Mouse (Mus musculus): ENCODE data around the gene Trim56. TPM values are rescaled to one million over a fixed set of nuclear protein-coding genes. Genes with fewer than 3 reads are reported as not detected.
A peak's percentile ranks its signal among the peaks of the same experiment; 100 is the strongest.
"Not testable (repeated sequence)": the region's sequence is repeated elsewhere in the genome, so short reads cannot be mapped to it uniquely, and the experiment has no call there.

Gene Trim56
- polyA plus RNA-seq (2015; fragmentation: Nextera tagmentation; extraction: Ambion mirVana), result 11.1 and 15.6 TPM in 2 replicates

- Histone ChIP-seq H3K9me3 (replicated peaks) (peaks cover 34% of the 10 kb centered on the region), H3K27me3 (no peaks in the 10 kb centered on the region), H3K9ac (peak within 1 kb of the TSS; percentile 84), H3K4me3 (replicated peaks) (peak within 1 kb of the TSS; percentile 71), H3K4me2 (peak within 1 kb of the TSS; percentile 71), H3K27ac (replicated peaks) (peak within 1 kb of the TSS; percentile 98), H3K4me1 (replicated peaks) (peaks cover 36% of the 10 kb centered on the region), H3K36me3 (replicated peaks) (peaks cover 40% of the 10 kb centered on the region)
- 2% methylated on average over 29 of the region's 29 CpGs for WGBS (ENCODE audit: insufficient replicate concordance)
- ATAC-seq (ENCODE audit: insufficient read depth), result peak; percentile 95
Measured at GRCm38 (mm10) chr5:137115866-137116847, at the start of gene Trim56. TSS of gene Trim56 (minus strand) at chr5:137116209.

GRCm38 (mm10) chr5:137161853-137162252 lies 45.8 kb upstream of the Trim56 start:
- no peaks in the 10 kb centered on the region for H3K4me1 ChIP-seq (replicated peaks)
- H3K27me3 ChIP-seq, result no peaks in the 10 kb centered on the region
- no peaks in the 10 kb centered on the region for H3K9me3 ChIP-seq (replicated peaks)
- no peak overlapping the region for H3K4me3 ChIP-seq (replicated peaks)
- no peak overlapping the region for H3K9ac ChIP-seq
- no peak overlapping the region for H3K4me2 ChIP-seq
- no peak overlapping the region for H3K27ac ChIP-seq (replicated peaks)
- no peaks in the 10 kb centered on the region for H3K36me3 ChIP-seq (replicated peaks)
- no peak for ATAC-seq (ENCODE audit: insufficient read depth)
- 54% methylated on average over 4 of the region's 4 CpGs for WGBS (ENCODE audit: insufficient replicate concordance)

GRCm38 (mm10) chr5:137159461-137159860 lies 43.5 kb upstream of the Trim56 start:
- H3K27ac ChIP-seq (replicated peaks), result no peak overlapping the region
- H3K27me3 ChIP-seq, result no peaks in the 10 kb centered on the region
- H3K4me2 ChIP-seq, result no peak overlapping the region
- no peaks in the 10 kb centered on the region for H3K9me3 ChIP-seq (replicated peaks)
- no peak overlapping the region for H3K9ac ChIP-seq
- H3K4me3 ChIP-seq (replicated peaks), result no peak overlapping the region
- H3K36me3 ChIP-seq (replicated peaks), result no peaks in the 10 kb centered on the region
- H3K4me1 ChIP-seq (replicated peaks), result no peaks in the 10 kb centered on the region
- WGBS (ENCODE audit: insufficient replicate concordance), result 13% methylated on average over 11 of the region's 11 CpGs
- ATAC-seq (ENCODE audit: insufficient read depth), result no peak

- Histone ChIP-seq H3K4me2 (no peak overlapping the region), H3K4me3 (replicated peaks) (no peak overlapping the region), H3K27ac (replicated peaks) (no peak overlapping the region), H3K9ac (no peak overlapping the region), H3K27me3 (no peaks in the 10 kb centered on the region), H3K36me3 (replicated peaks) (no peaks in the 10 kb centered on the region), H3K9me3 (replicated peaks) (peaks cover 28% of the 10 kb centered on the region), H3K4me1 (replicated peaks) (no peaks in the 10 kb centered on the region)
- no peak for ATAC-seq (ENCODE audit: insufficient read depth)
- 70% methylated on average over 5 of the region's 5 CpGs for WGBS (ENCODE audit: insufficient replicate concordance)
Measured at GRCm38 (mm10) chr5:137153289-137153688, 37.3 kb upstream of the Trim56 start.

- H3K27ac ChIP-seq (replicated peaks), result no peak overlapping the region
- peaks cover 28% of the 10 kb centered on the region for H3K9me3 ChIP-seq (replicated peaks)
- no peak overlapping the region for H3K4me3 ChIP-seq (replicated peaks)
- H3K4me1 ChIP-seq (replicated peaks), result no peaks in the 10 kb centered on the region
- no peaks in the 10 kb centered on the region for H3K27me3 ChIP-seq
- no peak for ATAC-seq (ENCODE audit: insufficient read depth)
- 38% methylated on average over 2 of the region's 2 CpGs for WGBS (ENCODE audit: insufficient replicate concordance)
- no peaks in the 10 kb centered on the region for H3K36me3 ChIP-seq (replicated peaks)
- no peak overlapping the region for H3K4me2 ChIP-seq
- H3K9ac ChIP-seq, result no peak overlapping the region
Measured at GRCm38 (mm10) chr5:137152623-137153022, 36.6 kb upstream of the Trim56 start.

GRCm38 (mm10) chr5:137149272-137149882 lies 33.4 kb upstream of the Trim56 start, which contains the start of gene Muc3:
TSS of gene Muc3 (minus strand) at chr5:137149322.
- not testable (repeated sequence) for H3K9ac ChIP-seq; H3K36me3 ChIP-seq (replicated peaks); ATAC-seq (ENCODE audit: insufficient read depth); H3K27ac ChIP-seq (replicated peaks); H3K27me3 ChIP-seq; H3K4me1 ChIP-seq (replicated peaks); H3K4me2 ChIP-seq; H3K4me3 ChIP-seq (replicated peaks)
- peaks cover 28% of the 10 kb centered on the region for H3K9me3 ChIP-seq (replicated peaks)

- Histone ChIP-seq H3K9me3 (replicated peaks) (no peaks in the 10 kb centered on the region), H3K27me3 (no peaks in the 10 kb centered on the region), H3K4me1 (replicated peaks) (peaks cover 4% of the 10 kb centered on the region; the same call in 1 of the 2 replicates), H3K27ac (replicated peaks) (no peak overlapping the region), H3K9ac (no peak overlapping the region), H3K36me3 (replicated peaks) (no peaks in the 10 kb centered on the region), H3K4me3 (replicated peaks) (no peak overlapping the region), H3K4me2 (no peak overlapping the region)
- no peak for ATAC-seq (ENCODE audit: insufficient read depth)
- 16% methylated on average over 3 of the region's 3 CpGs for WGBS (ENCODE audit: insufficient replicate concordance)
Measured at GRCm38 (mm10) chr5:137140836-137141235, 24.8 kb upstream of the Trim56 start.

- H3K9ac ChIP-seq, result no peak overlapping the region
- WGBS (ENCODE audit: insufficient replicate concordance), result 64% methylated on average over 10 of the region's 10 CpGs
- H3K36me3 ChIP-seq (replicated peaks), result no peaks in the 10 kb centered on the region
- H3K27ac ChIP-seq (replicated peaks), result no peak overlapping the region
- peaks cover 4% of the 10 kb centered on the region; the same call in 1 of the 2 replicates for H3K4me1 ChIP-seq (replicated peaks)
- H3K4me3 ChIP-seq (replicated peaks), result no peak overlapping the region
- no peaks in the 10 kb centered on the region for H3K27me3 ChIP-seq
- no peak overlapping the region for H3K4me2 ChIP-seq
- no peaks in the 10 kb centered on the region for H3K9me3 ChIP-seq (replicated peaks)
- no peak for ATAC-seq (ENCODE audit: insufficient read depth)
Measured at GRCm38 (mm10) chr5:137138977-137139376, 23.0 kb upstream of the Trim56 start.

- H3K4me1 ChIP-seq (replicated peaks), result no peaks in the 10 kb centered on the region
- no peak for ATAC-seq (ENCODE audit: insufficient read depth)
- WGBS (ENCODE audit: insufficient replicate concordance), result 28% methylated on average over 11 of the region's 11 CpGs
Measured at GRCm38 (mm10) chr5:137134959-137135358, 18.9 kb upstream of the Trim56 start.

GRCm38 (mm10) chr5:137131490-137131889 lies 15.5 kb upstream of the Trim56 start:
- no peak overlapping the region for H3K9ac ChIP-seq
- H3K4me2 ChIP-seq, result no peak overlapping the region
- peaks cover 7% of the 10 kb centered on the region; the same call in 1 of the 2 replicates for H3K27me3 ChIP-seq
- H3K9me3 ChIP-seq (replicated peaks), result no peaks in the 10 kb centered on the region
- 0% methylated on average over 3 of the region's 3 CpGs for WGBS (ENCODE audit: insufficient replicate concordance)
- no peaks in the 10 kb centered on the region for H3K36me3 ChIP-seq (replicated peaks)
- no peak for ATAC-seq (ENCODE audit: insufficient read depth)
- no peak overlapping the region for H3K4me3 ChIP-seq (replicated peaks)
- no peaks in the 10 kb centered on the region for H3K4me1 ChIP-seq (replicated peaks)
- H3K27ac ChIP-seq (replicated peaks), result no peak overlapping the region

More at GRCm38 (mm10) chr5:137134959-137135358, 18.9 kb upstream of the Trim56 start:
- Histone ChIP-seq H3K27me3 (no peaks in the 10 kb centered on the region), H3K9me3 (replicated peaks) (no peaks in the 10 kb centered on the region), H3K4me3 (replicated peaks) (no peak overlapping the region), H3K9ac (no peak overlapping the region), H3K36me3 (replicated peaks) (no peaks in the 10 kb centered on the region), H3K27ac (replicated peaks) (no peak overlapping the region), H3K4me2 (no peak overlapping the region)

GRCm38 (mm10) chr5:137129281-137129680 lies 13.3 kb upstream of the Trim56 start:
- no peaks in the 10 kb centered on the region for H3K9me3 ChIP-seq (replicated peaks)
- H3K27ac ChIP-seq (replicated peaks), result no peak overlapping the region
- 29% methylated on average over 5 of the region's 5 CpGs for WGBS (ENCODE audit: insufficient replicate concordance)
- H3K27me3 ChIP-seq, result peaks cover 7% of the 10 kb centered on the region; the same call in 1 of the 2 replicates
- no peaks in the 10 kb centered on the region for H3K4me1 ChIP-seq (replicated peaks)
- H3K4me3 ChIP-seq (replicated peaks), result no peak overlapping the region
- no peaks in the 10 kb centered on the region for H3K36me3 ChIP-seq (replicated peaks)
- H3K4me2 ChIP-seq, result no peak overlapping the region
- ATAC-seq (ENCODE audit: insufficient read depth), result no peak
- H3K9ac ChIP-seq, result no peak overlapping the region
